Mouse (Mus musculus): ENCODE measurements at regions not wholly inside any gene's neighbourhood (a gene's known extent, or its start where the extent isn't known, plus 50 kb on each side); places are given as distances from the start of the nearest gene placed in this dataset.
A peak's percentile ranks its signal among the peaks of the same experiment; 100 is the strongest.
"Not testable (repeated sequence)": the region's sequence is repeated elsewhere in the genome, so short reads cannot be mapped to it uniquely, and the experiment has no call there.

GRCm38 (mm10) chr6:103809986-103810341 lies 299.6 kb downstream of the Chl1 start:
- DNase-seq, result no peak

- peak; percentile 54 for DNase-seq
These were observed 300.1 kb downstream of the Chl1 start for GRCm38 (mm10) chr6:103810342-103811001.

GRCm38 (mm10) chr6:103816396-103816795 lies 306.0 kb downstream of the Chl1 start:
- not testable (repeated sequence) for DNase-seq

GRCm38 (mm10) chr6:103826042-103826441 lies 315.7 kb downstream of the Chl1 start:
- DNase-seq, result no peak

GRCm38 (mm10) chr6:103827623-103828022 lies 317.2 kb downstream of the Chl1 start:
- no peak for DNase-seq

- DNase-seq, result no peak
These were observed 318.5 kb downstream of the Chl1 start for GRCm38 (mm10) chr6:103828866-103829265.

GRCm38 (mm10) chr6:103832301-103832700 lies 321.9 kb downstream of the Chl1 start:
- no peak for DNase-seq

GRCm38 (mm10) chr6:103832808-103833207 lies 322.4 kb downstream of the Chl1 start:
- DNase-seq, result no peak

- DNase-seq, result peak; percentile 70
These were observed 323.2 kb downstream of the Chl1 start for GRCm38 (mm10) chr6:103833501-103834132.

GRCm38 (mm10) chr6:103834726-103835229 lies 324.4 kb downstream of the Chl1 start:
- no peak for DNase-seq

- no peak for DNase-seq
These were observed 349.4 kb downstream of the Chl1 start for GRCm38 (mm10) chr6:103859787-103860186.

- no peak for DNase-seq
These were observed 383.1 kb downstream of the Chl1 start for GRCm38 (mm10) chr6:103893455-103893854.

- no peak for DNase-seq
These were observed 414.1 kb downstream of the Chl1 start for GRCm38 (mm10) chr6:103924504-103924903.

GRCm38 (mm10) chr6:103927094-103927493 lies 416.7 kb downstream of the Chl1 start:
- DNase-seq, result no peak

GRCm38 (mm10) chr6:103940345-103940744 lies 430.0 kb downstream of the Chl1 start:
- DNase-seq, result no peak

- DNase-seq, result no peak
These were observed 434.0 kb downstream of the Chl1 start for GRCm38 (mm10) chr6:103944361-103944760.

- no peak for DNase-seq
These were observed 437.1 kb downstream of the Chl1 start for GRCm38 (mm10) chr6:103947474-103947873.

- no peak for DNase-seq
These were observed 442.9 kb downstream of the Chl1 start for GRCm38 (mm10) chr6:103953134-103953771.

GRCm38 (mm10) chr6:103959002-103959401 lies 448.6 kb downstream of the Chl1 start:
- DNase-seq, result no peak

- no peak for DNase-seq
These were observed 457.5 kb downstream of the Chl1 start for GRCm38 (mm10) chr6:103967811-103968420.

GRCm38 (mm10) chr6:103999186-103999585 lies 488.8 kb downstream of the Chl1 start:
- DNase-seq, result no peak

GRCm38 (mm10) chr6:104028439-104029091 lies 464.0 kb upstream of the Cntn6 start:
- peak; percentile 86 for DNase-seq

- DNase-seq, result no peak
These were observed 453.7 kb upstream of the Cntn6 start for GRCm38 (mm10) chr6:104038853-104039252.

Data from retina, postnatal 1 day (tissue).